Mouse (Mus musculus) kidney, adult 2 months (tissue): ENCODE results near the gene Kcnk10.

ENCODE experiments used
- CTCF ChIP-seq: fragments of 200-500 bp; conservative IDR thresholded peaks from 2 replicates; pipeline ENCODE4 v1.5.1; 2011; ENCODE audit warnings: low read depth, mild to moderate bottlenecking, control low read depth, low read length, moderate library complexity, mixed read lengths; ENCODE audit not compliant: insufficient read depth, insufficient read length
- POLR2A ChIP-seq: fragments of 200-500 bp; IDR thresholded peaks from one replicate; pipeline ENCODE4 v1.6.1; 2011; ENCODE audit warnings: low read depth, low read length, control low read depth

DNA sequence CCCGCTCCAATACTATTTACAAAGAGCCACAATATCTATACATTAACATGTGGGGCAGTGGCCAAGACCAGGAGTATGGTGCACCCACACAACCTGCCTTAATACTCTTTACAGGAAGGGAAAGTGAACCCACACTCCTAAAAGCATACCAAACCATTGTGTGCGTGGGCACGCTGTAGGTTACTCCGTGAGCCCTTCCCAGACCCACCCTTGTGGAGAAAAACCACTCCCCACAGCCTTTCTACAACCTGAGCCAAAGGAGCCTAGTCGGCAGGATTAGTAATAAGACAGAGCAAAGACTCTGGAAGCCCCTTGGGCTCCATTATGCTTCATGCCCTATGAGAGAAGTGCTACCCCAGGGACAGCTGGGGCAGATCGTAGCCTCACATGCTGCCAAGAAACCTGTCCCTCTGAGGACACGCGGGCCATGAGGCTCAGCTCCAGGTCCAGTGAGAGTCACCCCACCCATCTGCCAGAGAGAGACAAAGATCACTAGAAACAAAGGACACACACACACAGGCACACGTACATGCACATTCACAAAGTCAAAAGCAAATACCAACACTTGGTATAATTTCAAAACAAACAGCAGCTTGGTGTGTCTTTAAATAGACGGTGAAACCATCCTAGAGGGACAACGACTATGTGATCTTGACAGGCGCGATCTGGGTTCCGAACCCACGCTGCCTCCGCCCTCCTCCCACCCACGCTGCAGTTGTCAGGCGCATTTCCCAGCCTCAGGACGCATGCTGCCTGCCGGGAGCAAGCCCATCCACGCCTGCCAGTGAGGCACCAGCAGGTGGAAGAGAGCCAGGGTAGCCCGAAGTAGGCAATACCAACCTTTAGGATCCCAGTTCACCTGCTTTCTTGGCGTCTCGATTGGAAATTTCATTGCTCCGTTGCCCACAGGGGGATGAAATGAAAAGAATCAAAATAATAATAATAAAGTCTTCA is 4.5 kb downstream of the Kcnk10 start:
- TF ChIP-seq CTCF = no peak
- no peak for TF ChIP-seq POLR2A
